Mouse (Mus musculus) layer of hippocampus, adult 8-10 months (tissue): ENCODE measurements around the gene Rbp3. TPM values are rescaled to one million over a fixed set of nuclear protein-coding genes. Genes with fewer than 3 reads are reported as not detected.

Source experiments
- DNase-seq, 2 experiments: peaks; one replicate each; pipeline ENCODE4 v3.0.0; 2022; ENCODE audit warnings: low spot score in 2 of 2
- total RNA-seq, 4 experiments: library from RNA; stranded (reverse); gene quantifications; 2 replicates each; pipeline ENCODE4 v1.2.4; 2022

Gene Rbp3
- 1 to 10 TPM in 1 of 4 experiments, under 1 TPM in 1, not detected in 2; 0.06 to 1.0 TPM for total RNA-seq

DNA sequence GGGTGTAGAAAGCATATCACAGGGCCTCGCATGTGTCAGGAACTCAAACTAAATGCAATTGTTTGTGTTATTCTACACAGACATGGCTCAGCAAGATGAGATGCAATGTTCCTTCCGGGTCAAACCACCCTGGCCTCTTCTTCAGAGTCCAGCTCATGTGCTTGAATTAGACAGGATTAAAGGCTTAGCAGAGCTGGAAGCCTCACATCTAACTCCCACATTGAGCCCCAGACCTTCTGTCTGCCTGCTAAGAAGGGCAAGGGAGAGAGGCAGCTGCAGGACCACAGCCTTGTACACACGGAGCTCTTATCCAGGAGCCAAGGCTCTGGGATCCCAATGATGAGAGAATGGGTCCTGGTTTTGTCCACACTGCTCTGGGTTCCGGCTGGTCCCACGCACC lies at the start of gene Rbp3:
Gene Rbp3 (plus strand): TSS at position 243 of the 400 bp plus-strand sequence.
- DNase-seq = no peak

DNA sequence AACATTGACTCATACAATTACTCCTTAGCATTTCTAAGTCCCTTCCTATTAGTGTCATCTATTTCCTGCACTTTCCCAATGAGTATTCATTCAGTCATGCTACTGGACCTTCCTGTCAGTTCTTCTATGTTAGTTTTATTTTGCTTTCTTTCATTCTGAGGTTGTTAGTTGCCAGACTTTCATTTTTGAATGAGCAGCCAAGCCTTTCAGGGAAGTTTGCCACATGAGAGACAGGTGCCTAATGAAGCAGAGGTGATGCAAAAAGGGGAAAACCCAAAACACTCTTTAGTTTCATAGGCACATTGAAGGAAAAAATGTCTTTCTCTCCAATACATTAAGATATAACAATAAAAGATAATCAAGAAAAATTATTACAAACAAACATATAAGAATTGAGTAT lies 49.0 kb upstream of the Rbp3 start:
- no peak for DNase-seq

DNA sequence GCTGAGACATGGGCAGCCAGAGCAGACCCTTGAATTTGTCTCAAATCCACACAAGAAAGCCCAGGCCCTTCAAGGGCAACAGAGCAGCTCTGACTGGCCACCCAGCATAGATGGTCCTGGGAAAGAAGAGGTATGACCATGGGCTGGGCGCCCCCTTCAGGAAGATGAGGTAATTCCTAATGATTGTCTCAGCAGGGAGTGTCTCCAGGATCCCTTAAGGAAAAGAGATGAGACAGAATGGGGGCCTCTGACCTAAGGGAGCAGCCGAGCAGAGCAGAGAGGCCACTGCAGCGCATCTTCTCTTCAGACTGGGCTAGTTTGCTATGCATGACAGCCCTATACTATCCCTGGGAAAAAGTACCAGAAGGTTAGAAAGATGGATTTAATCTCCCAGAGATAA lies 40.1 kb upstream of the Rbp3 start:
- peak in 1 of 2 experiments; percentile 59 for DNase-seq

DNA sequence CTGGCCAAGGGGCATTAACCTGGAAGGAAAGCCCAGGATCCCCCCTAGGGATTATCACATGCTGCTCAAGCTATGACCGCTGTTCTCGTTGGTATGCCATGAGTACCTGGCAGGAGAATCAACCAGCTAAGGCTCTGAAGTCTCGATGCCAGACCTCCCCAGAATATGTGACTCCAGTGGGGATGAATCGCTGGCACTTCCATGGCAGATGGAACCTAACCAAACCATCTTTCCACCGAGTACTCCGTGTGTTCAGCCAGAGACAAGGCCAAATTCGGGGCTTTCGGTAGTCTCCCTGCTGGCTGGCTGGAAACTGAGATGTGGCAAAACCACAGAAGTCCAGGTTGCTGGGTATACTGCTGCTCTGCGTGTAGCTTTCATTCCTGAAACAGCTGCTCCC lies 39.6 kb upstream of the Rbp3 start:
- no peak for DNase-seq

DNA sequence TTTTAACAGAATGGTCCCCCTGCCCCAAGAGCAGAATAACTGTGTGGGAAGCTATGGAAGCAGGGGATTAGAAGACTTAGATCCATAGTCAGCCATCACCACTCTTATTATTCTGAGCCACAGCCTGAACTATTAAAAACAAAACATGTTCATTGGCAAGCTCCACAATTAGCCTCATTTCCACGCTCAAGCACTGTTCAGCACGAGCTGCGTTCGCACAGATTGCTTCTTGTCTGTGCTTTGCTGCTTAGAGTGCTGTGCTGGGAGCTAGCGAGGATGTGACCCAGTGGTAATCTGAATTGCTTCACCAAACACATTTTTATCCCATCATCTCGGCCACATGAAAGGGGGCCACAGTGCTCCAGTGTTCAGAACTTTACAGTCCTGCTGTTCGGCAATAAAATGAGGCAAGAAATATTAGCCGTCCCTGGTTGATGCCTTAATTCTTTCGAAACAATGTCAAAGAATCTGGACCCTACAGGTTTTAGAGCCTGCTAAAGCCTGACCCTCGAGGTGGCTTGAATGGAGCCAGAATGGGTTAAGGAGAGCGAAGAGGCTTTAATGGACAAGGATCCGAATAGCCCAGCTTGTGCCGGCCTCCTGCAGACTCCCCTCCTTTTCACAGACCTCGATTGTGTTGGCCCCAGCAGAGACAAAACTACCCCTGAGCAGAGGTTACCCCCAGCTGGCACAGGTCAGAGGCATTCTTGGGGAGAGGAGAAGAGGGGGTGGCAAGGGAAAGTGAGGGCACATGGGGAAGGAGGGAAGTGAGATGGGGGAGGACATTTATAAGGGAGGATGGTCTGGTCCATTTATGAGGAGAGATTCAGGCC lies 32.9 kb upstream of the Rbp3 start:
- peak; percentile 57 to 67 for DNase-seq

DNA sequence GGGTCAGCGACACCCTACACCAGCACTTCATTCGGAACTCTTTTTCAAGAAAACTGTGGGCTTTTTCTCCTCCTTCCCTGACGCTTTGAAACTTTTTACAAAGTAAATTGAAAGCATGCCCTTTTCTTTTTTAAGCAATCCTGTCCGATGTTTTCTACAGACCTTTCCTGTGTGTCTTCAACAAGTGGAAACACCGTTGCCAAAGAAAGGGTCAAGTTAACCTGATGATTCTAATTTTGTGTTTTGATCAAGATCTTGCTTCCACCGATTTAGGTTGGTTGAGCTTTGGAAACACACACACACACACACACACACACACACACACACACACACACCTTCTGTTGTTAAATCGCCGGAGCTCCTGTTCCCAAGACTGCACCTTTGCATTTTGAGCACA lies 31.0 kb upstream of the Rbp3 start:
- DNase-seq = no peak

DNA sequence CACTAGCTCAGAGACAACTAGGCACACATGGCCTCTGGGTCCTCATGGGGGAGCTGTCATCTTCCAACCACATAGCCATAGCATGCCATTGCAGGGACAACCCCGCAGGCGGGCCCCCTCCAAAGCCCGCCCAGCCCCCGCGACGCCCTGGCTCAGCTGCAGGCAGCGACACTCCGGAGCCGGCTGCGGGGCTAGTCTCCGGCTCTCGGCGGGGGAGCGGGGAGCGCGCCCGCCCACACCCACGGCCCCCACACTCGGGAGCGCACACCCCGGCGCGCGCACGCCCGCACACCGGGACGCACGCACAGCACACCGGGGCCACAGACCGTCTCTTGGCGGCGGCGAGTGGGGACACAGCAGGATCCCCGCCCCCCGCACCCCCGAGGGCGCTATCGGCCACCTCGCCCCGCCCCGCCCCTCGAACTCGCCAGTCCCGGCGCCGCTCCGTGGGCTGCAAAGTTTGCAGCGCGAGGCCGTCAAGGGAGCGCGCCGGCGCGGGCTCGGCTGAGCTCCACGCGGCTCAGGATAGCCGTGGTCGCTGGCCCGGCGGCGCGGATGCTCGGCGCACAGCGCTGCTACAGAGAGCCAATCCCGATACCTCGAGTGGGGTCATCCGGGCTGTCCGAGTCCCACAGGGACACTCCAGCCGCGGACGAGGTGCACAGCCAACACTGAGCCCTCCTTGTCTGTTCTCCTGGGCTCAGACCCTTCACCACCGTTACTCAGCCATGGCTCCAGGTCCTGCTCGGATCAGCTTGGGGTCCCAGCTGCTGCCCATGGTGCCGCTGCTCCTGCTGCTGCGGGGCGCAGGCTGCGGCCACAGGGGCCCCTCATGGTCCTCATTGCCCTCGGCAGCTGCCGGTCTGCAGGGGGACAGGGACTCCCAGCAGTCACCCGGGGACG lies 30.4 kb upstream of the Rbp3 start, which contains the start of gene Gdf10:
Gene Gdf10 (plus strand): TSS at position 420 of the 903 bp plus-strand sequence.
- DNase-seq = peak in 1 of 2 experiments; percentile 32

DNA sequence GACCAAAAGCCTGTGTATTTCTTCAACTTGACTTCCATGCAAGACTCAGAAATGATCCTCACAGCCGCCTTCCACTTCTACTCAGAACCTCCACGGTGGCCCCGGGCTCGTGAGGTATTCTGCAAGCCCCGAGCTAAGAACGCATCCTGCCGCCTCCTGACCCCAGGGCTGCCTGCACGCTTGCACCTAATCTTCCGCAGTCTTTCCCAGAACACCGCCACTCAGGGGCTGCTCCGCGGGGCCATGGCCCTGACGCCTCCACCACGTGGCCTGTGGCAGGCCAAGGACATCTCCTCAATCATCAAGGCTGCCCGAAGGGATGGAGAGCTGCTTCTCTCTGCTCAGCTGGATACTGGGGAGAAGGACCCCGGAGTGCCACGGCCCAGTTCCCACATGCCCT lies 21.9 kb upstream of the Rbp3 start:
- DNase-seq = no peak

DNA sequence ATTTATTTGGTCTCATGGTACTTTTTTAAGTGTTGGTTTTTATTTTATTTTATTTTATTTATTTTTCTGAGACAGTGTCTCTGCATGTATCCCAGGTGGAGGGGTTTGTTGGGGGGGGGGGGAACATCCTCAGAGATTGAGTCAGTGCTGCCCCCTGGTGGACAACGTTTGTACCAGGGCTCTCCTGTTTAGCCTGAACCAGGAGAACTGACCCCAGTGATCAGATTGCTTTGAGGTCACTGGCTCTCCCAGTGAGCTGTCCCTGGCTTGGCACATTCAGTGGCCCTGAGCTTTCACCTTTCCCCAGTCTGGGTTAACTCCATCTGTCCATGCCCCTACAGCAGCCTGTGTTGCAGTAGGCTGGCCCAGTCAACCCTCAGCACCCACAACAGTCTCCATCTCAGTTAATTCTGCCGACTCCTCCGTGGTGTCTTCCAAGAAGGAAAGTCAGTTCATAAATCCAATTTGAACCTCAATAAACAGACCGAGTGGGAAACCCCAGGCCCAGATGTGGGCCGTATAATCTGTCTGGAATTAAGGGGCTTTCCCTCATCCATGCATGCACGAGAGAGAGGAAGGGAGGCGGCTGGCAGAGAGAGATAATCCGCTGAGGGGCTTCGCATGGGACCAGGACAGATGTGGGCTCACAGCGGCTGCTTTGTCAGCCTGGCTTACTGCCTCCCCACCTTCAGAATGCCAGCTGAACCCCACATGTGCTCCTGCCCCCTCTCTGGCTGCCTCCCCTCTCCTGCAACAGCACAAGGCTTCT lies 20.7 kb upstream of the Rbp3 start:
- peak in 1 of 2 experiments; percentile 62 for DNase-seq

DNA sequence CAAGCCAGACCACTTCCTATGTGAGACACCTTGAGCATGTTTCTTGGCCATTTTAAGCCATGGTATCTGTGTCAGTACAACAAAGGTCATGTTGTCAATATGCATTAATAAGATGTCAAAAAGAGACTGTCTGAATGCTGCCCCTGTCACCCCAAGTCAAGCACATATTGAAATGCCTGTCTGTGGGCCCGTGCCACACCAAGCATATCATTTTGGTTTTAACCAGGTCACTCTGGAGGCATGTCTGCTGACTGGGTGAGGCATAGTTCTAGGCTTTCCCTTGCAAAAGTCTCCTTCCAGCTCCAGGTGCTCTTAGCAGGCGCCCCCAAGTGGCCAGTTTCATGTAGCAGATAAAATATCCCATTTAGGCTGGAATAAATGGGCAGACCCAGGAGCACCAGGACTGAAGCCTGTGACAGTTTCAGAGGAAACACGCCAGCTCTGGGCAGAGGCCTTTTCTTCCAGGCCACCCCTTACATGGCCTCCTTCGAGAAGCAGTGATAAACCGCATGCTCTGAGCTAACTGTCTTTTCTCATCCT lies 20.0 kb upstream of the Rbp3 start:
- DNase-seq = peak; percentile 34 to 66

DNA sequence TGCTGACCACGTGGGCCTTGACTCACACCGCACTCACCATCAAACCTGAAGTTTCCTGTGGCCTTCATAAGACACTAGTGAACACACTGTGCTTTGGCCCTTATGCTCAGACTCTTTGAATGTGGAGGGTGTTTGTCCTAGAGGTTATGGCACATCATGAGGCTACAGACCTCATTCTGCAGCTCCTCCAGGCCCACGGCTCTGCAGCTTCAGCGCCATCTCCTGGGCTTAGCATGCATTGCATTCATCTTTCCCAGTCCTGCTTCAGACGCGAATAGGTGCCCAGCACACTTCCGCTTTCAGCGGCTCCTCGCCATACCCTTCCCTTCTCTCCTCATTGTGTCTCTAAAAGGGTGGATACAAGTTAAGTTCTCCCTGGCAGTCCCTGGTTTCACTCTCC lies 14.7 kb upstream of the Rbp3 start:
- peak; percentile 55 to 80 for DNase-seq

DNA sequence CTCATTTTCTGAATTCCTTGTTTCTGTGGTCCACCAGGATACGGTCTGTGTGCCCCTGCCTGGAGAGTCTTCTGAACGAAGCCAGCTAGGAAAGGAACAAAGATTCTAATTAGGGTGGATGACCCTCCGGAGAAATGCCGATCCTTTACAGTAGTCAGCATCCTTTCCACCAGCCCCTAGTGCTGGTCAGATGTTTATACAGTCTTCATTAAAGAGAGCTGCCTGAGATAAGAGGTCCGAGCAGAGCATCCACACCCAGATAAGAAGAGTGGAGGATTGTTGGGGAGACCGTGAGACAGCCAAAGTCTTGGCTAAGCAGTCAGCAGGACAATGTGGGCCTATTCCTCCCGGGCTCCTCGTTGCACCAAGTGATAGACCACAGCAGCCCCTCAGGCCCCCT lies 13.1 kb upstream of the Rbp3 start, which contains the start of gene Gdf2:
Gene Gdf2 (plus strand): TSS at position 301 of the 400 bp plus-strand sequence.
- no peak for DNase-seq

DNA sequence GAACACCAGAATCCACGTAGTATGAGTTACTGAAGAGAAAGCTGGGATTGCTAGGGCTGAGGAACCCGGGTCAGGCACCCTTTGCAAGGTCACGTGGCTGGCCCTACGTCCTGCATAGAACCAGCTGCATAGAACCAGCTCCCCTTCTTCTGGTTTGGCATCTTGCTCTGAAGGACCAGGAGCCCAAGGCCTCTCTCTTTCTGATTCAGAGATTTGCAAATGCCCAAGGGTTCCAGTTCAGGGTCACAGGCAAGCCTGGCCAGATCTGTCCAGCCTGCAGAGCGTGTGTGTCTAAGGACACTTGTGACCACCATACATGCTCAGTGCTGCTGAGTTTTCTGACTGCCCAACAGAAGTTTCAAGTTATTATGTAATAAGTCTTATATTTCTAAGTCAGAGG lies 11.6 kb upstream of the Rbp3 start:
- DNase-seq = no peak

DNA sequence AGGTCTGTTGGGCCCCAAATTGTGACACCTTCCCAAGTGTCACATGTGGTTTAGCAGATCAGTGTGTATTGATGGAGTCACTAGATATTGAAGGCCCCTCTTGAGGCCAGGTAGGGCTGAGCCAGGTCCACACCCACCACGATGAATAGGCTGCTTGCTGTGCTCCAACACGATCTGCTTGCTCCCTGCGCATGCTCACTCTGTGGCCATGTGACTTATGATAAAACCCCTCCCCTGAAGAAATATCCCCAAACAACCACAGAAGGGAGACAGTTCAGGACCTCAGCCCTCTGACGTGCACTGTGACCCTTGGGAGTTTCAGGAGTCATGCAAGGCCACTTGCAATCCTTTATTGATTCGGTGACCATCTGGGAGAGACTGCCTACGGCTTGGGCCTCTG lies 7.7 kb upstream of the Rbp3 start:
- no peak for DNase-seq

DNA sequence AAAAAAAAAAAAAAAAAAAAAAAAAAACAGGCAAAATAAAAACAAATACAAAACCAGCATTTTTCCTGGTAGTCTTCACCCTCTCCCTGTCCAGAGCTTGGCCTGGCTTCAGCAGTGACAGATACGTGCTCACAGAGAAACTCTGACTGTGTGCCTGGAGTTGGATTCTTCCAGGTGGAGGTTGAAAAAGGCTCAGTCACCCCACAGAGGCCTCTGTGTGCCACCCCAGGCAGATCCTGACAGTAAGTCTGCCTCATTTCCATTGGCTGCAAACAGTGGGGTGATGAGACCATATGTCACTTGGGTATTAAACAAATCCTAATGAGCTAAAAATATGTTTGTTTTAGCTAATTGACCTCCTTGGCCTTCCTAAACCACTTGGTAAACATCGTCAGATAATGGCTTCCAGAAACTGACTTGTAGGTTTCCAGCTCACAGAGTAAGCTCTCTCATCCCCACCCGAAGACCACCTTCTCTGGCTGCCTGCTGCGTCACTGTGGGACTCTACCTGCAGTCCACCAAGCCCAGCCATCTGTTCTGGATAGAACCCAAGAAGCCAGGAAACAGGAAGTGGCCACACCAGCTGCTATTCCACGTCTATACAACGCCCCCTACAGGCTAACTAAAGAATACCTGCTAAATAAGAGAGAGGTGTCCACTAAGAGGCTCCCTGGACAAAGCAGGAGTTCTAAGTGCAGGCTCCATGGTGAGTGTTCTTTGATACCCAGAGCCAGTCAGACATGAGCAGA lies 1.4 kb upstream of the Rbp3 start:
- DNase-seq = no peak

DNA sequence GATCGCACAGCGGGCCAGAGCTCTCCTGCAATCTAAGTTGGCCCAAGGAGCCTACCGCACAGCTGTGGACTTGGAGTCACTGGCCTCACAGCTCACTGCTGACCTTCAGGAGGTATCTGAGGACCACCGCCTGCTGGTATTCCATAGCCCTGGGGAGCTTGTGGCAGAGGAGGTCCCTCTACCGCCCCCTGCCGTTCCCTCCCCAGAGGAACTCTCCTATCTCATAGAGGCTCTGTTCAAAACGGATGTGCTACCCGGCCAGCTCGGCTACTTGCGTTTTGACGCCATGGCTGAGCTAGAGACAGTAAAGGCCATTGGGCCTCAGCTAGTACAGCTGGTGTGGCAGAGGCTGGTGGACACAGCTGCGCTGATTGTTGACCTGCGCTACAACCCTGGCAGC lies 2.3 kb downstream of the Rbp3 start:
- DNase-seq = no peak

DNA sequence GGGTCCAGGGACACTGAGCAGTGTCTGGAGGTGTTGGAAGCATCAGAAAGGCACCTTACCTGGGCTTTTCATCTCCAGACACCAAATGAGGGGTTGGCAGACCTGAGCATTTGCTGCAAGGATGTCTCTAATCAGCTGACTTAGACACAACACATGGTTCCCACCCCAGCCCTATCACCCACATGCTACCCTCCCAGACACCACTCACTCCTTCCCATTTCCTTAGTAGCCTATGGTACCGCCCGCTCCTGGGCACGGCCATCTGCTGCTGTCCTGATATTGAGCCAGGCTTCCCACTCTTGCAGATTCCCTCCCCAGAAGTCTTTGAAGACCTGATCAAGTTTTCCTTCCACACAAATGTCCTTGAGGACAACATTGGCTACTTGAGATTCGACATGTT lies 4.4 kb downstream of the Rbp3 start:
- no peak for DNase-seq

DNA sequence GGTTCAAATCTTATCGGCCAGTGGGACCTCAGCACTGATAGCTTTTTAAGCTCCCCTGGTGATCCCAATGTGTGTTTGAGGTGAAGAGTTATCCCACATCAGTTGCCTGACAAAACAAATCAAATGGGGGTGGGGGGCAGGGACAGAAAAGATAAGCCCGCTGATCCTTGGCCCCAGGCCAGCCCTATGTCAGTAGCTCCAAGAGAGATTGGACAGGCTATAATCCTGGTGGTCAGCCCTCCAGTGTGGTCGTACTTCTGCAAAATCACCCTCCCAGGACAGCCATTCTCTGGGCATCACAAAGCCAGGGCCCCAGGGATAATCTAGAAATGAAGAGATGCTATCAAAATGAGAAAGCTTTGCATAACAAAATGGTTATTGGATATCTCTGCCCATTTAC lies 5.0 kb downstream of the Rbp3 start:
- no peak for DNase-seq

DNA sequence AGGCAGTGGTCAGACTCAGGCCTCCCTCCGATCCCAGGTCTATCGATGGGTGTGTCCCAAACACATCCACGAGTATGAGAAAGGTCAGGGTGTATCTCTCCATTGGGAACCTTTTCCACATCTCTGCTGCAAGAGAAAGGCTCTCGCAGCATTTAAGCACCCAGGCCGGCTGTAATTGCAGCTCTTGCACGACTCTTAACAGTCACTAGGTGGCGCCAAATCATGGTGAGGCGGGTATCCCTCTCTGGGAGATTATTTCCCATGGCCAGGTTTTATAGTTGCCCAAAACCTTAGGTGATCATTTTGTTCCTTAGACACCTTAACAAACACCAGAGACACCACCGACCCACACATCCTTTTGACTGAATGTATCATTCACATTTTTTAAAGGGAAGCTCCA lies 5.5 kb downstream of the Rbp3 start:
- peak in 1 of 2 experiments; percentile 58 for DNase-seq

DNA sequence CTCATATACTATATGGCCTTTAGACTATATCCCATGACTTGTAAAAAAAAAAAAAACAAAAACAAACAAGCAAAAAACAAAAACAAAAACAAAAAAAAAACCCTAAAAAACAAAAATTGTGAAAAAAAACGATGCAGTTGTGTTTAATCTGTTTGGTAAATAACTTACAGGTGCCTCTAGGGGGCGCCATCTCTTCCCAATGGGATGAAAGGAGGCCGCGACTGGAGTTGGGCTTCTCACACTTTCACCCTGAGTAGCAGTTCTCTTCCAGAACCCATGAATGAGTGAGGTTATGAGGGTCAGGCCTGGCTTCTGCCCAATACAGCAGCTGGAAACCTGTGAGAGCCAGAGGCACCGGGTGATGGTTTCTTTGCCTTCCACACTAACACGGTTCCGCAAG lies 11.9 kb downstream of the Rbp3 start:
- DNase-seq = no peak
